Mouse (Mus musculus) layer of hippocampus, adult 11-12 months (tissue): ENCODE results near the gene Gria1.
A peak's percentile ranks its signal among the peaks of the same experiment; 100 is the strongest.

ENCODE experiments used
- DNase-seq: peaks from one replicate; pipeline ENCODE4 v3.0.0; 2022; ENCODE audit warnings: low spot score

The Gria1 gene

GRCm38 (mm10) chr11:57298665-57299064 is 287.5 kb downstream of the Gria1 start:
- DNase-seq: no peak

GRCm38 (mm10) chr11:57303602-57304001 is 292.4 kb downstream of the Gria1 start:
- no peak for DNase-seq

DNA sequence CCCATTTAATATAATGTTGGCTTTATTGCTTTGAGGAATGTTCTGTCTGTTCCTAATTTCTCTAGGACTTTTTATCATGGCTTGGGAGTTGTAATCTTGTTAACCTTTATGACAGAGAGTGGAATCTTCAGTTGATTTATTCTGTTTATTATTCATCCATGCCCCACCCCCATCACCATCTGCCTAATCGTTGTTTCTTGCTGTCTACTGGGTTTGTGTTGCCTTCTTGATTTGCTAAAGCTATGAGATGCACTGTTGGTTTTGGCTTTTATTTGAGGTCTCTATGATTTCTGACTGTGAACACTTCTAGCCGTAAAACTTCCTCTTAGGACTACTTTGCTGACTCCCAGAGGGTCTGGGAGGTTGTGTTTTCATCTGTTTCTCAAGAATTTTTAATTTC is 294.9 kb downstream of the Gria1 start:
- DNase-seq: no peak

DNA sequence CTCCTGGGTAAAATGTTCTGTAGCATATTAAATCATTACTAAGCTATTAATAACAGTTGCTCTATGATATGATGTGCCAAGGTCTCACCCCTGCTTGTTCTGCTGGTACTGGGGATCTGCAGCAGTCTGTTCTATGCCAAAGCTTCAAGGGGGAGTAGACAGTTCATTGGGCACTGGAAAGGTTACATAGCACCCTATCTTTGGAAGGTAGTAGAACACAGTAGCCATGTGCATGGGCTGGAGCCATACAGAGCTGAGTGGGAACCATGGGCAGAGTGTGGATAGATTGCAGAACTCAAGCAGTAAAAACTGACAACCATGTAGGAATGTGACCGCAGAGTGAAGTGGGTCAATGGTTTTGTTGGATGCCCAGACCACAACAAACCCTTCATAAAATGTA is 295.7 kb downstream of the Gria1 start:
- DNase-seq: no peak

DNA sequence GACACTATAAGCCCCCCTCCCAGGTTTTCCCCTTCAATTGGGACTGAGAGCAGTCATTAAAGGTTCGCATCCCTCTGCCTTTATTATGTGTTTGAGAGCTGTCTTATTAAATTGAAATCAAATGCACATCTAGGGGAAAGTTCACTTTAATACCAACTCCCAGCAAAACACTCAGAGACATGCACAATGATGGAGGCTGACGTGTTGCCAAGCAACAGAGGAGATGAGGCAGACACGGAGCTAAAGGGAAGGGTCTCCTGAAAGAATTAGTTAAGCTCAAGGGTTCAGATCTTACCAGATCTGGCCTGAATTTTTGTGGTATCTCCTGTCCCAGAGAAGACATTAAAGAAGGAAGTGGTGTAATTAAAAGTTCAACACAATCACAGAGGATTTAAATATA is 305.9 kb downstream of the Gria1 start:
- no peak for DNase-seq

DNA sequence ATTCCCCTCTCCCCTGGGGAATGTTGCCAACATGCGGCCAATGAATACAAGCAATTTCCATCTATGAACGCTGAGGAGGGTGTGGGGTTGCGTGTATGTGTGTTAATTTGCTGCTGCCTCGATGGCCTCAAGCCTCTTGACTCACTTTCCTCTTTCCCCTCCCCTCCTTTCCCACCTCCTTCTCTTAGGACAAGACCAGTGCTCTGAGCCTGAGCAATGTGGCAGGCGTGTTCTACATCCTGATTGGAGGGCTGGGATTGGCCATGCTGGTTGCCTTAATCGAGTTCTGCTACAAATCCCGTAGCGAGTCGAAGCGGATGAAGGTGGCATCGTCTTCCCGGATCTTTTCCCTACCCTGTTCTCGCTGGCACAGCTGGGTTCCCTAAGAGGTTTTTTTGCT is 306.3 kb downstream of the Gria1 start:
- DNase-seq: no peak

- peak; percentile 80 for DNase-seq
Measured at GRCm38 (mm10) chr11:57319374-57319773, 308.2 kb downstream of the Gria1 start.

GRCm38 (mm10) chr11:57324099-57324498 is 312.9 kb downstream of the Gria1 start:
- DNase-seq: peak; percentile 50
